Mouse (Mus musculus) C2C12 (cell line): ENCODE results near the gene Kcnh1. TPM values are rescaled to one million over a fixed set of nuclear protein-coding genes. Genes with fewer than 3 reads are reported as not detected.
A peak's percentile ranks its signal among the peaks of the same experiment; 100 is the strongest.

Source experiments
- H3K27me3 ChIP-seq: one replicate; pipeline ENCODE4 v1.6.1; 2011; ENCODE audit not compliant: control insufficient read depth, insufficient read depth, insufficient read length
- H3K36me3 ChIP-seq: one replicate; pipeline ENCODE4 v1.6.1; 2011; ENCODE audit not compliant: control insufficient read depth, insufficient read depth
- H3K4me3 ChIP-seq: one replicate; pipeline ENCODE4 v1.5.1; 2011; ENCODE audit warnings: mild to moderate bottlenecking, control low read depth; ENCODE audit not compliant: poor library complexity, insufficient read depth, severe bottlenecking
- H3K79me2 ChIP-seq: one replicate; pipeline ENCODE4 v1.6.1; 2011; ENCODE audit not compliant: control insufficient read depth, insufficient read depth
- H3K79me3 ChIP-seq: one replicate; pipeline ENCODE4 v1.6.1; 2011; ENCODE audit warnings: low read depth, control low read depth
- H3ac ChIP-seq: one replicate; pipeline ENCODE3; 2011; ENCODE audit warnings: low read depth; ENCODE audit not compliant: control insufficient read depth, insufficient read length
- CEBPB ChIP-seq: IDR thresholded peaks from one replicate; pipeline ENCODE4 v1.6.1; 2011; ENCODE audit warnings: low read depth, mild to moderate bottlenecking, control low read depth, moderate library complexity
- CTCF ChIP-seq: IDR thresholded peaks from one replicate; pipeline ENCODE4 v1.5.1; 2011; ENCODE audit not compliant: control insufficient read depth, insufficient read depth, insufficient read length
- FOSL1 ChIP-seq: IDR thresholded peaks from one replicate; pipeline ENCODE4 v1.8.0; 2011; ENCODE audit warnings: mild to moderate bottlenecking, low read length; ENCODE audit not compliant: poor library complexity, insufficient read depth, severe bottlenecking
- MAX ChIP-seq: IDR thresholded peaks from one replicate; pipeline ENCODE4 v1.6.1; 2011; ENCODE audit warnings: mild to moderate bottlenecking, control low read depth
- MYOD1 ChIP-seq: IDR thresholded peaks from one replicate; pipeline ENCODE4 v1.6.1; 2011; ENCODE audit warnings: low read depth; ENCODE audit not compliant: control insufficient read depth, insufficient read length
- MYOG ChIP-seq: IDR thresholded peaks from one replicate; pipeline ENCODE4 v1.6.1; 2011; ENCODE audit not compliant: control insufficient read depth, insufficient read length; ENCODE audit errors: extremely low read depth
- USF1 ChIP-seq: IDR thresholded peaks from one replicate; pipeline ENCODE4 v1.6.1; 2011; ENCODE audit warnings: low read depth, mild to moderate bottlenecking, control low read depth, moderate library complexity
- long read RNA-seq, 2 experiments: library from polyadenylated mRNA; unstranded; transcript quantifications; one replicate each; pipeline ENCODE4 v2.0.0; 2019 to 2020
- polyA plus RNA-seq: library from polyadenylated mRNA; unstranded; fragments of >200 nt; fragmentation: generic; extraction: Trizol; gene quantifications from one replicate; pipeline ENCODE4 v1.2.1, GENCODE M21; 2012; ENCODE audit warnings: missing spikeins

The Kcnh1 gene
- polyA plus RNA-seq, result 0.04 TPM
- long read RNA-seq, experiment 1, result 0 reads
- long read RNA-seq, experiment 2, full-length matches to known transcripts, result 1 of 1 reads
- long read RNA-seq, experiment 2, partial matches to known transcripts, result 0 of 1 reads
- long read RNA-seq, experiment 2, other reads (novel, unspliced or antisense), result 0 of 1 reads

- Histone ChIP-seq H3K79me2 (no peaks in the 10 kb centered on the region), H3ac (no peak within 1 kb of the TSS), H3K27me3 (peaks cover 17% of the 10 kb centered on the region), H3K4me3 (no peak within 1 kb of the TSS), H3K36me3 (no peaks in the 10 kb centered on the region), H3K79me3 (no peaks in the 10 kb centered on the region)
- TF ChIP-seq USF1 (no peak), CEBPB (no peak), MYOG (no peak), MAX (no peak), FOSL1 (no peak), CTCF (peak; percentile 97)
These were observed at the start of gene Kcnh1 for GRCm38 (mm10) chr1:192190508-192191321. TSS of gene Kcnh1 (plus strand) at chr1:192190774.

DNA sequence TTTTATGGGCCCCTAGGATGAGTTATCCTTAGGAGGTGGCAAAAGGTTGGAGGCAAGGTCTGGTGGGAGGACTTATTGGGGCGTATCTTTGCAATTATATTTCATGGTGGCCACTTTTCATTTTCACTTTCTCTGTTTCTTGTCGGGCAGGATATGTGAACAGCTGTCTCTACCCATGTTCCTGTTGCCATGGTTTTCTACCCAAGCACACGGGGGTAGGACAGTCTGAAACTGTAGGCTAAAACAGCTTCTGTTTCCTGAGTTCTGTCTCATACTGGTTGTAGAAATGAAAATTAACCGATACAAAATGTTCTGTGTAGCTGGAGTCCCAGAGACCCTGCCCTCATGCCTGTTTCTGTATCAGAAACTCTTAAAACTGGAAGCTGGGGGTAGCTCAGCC lies 39.4 kb upstream of the Kcnh1 start:
- H3K27me3 ChIP-seq, result no peaks in the 10 kb centered on the region
- H3K36me3 ChIP-seq, result no peaks in the 10 kb centered on the region
- no peak overlapping the region for H3K4me3 ChIP-seq
- no peaks in the 10 kb centered on the region for H3K79me3 ChIP-seq
- TF ChIP-seq FOSL1 (no peak), MYOD1 (no peak), CTCF (no peak), CEBPB (no peak)
- no peak overlapping the region for H3ac ChIP-seq
- H3K79me2 ChIP-seq, result no peaks in the 10 kb centered on the region

- Histone ChIP-seq H3K79me3 (no peaks in the 10 kb centered on the region), H3K36me3 (no peaks in the 10 kb centered on the region), H3K4me3 (no peak overlapping the region), H3K27me3 (no peaks in the 10 kb centered on the region), H3ac (no peak overlapping the region), H3K79me2 (no peaks in the 10 kb centered on the region)
- TF ChIP-seq MAX (no peak), USF1 (no peak), MYOG (no peak), FOSL1 (no peak), CTCF (no peak), CEBPB (no peak), MYOD1 (no peak)
These were observed 19.1 kb upstream of the Kcnh1 start for GRCm38 (mm10) chr1:192171477-192171876.

- Histone ChIP-seq H3K79me2 (no peaks in the 10 kb centered on the region), H3K36me3 (no peaks in the 10 kb centered on the region), H3K4me3 (no peak overlapping the region), H3K27me3 (no peaks in the 10 kb centered on the region), H3K79me3 (no peaks in the 10 kb centered on the region), H3ac (no peak overlapping the region)
- no peak for TF ChIP-seq MYOD1
These were observed 10.7 kb upstream of the Kcnh1 start for GRCm38 (mm10) chr1:192179877-192180276.

- Histone ChIP-seq H3K79me3 (no peaks in the 10 kb centered on the region), H3K27me3 (no peaks in the 10 kb centered on the region), H3ac (no peak overlapping the region), H3K79me2 (no peaks in the 10 kb centered on the region), H3K36me3 (no peaks in the 10 kb centered on the region), H3K4me3 (no peak overlapping the region)
- no peak for TF ChIP-seq CEBPB
- no peak for TF ChIP-seq MYOD1
- no peak for TF ChIP-seq MAX
- no peak for TF ChIP-seq MYOG
- no peak for TF ChIP-seq FOSL1
- TF ChIP-seq CTCF, result no peak
- TF ChIP-seq USF1, result no peak
These were observed 8.8 kb upstream of the Kcnh1 start for GRCm38 (mm10) chr1:192181696-192182257.

- Histone ChIP-seq H3K79me3 (no peaks in the 10 kb centered on the region), H3ac (no peak overlapping the region), H3K79me2 (no peaks in the 10 kb centered on the region), H3K36me3 (no peaks in the 10 kb centered on the region), H3K27me3 (peaks cover 17% of the 10 kb centered on the region), H3K4me3 (no peak overlapping the region)
- TF ChIP-seq MYOG, result no peak
- TF ChIP-seq MYOD1, result no peak
- TF ChIP-seq CTCF, result no peak
- TF ChIP-seq USF1, result no peak
- no peak for TF ChIP-seq MAX
- no peak for TF ChIP-seq CEBPB
- TF ChIP-seq FOSL1, result no peak
These were observed 1.5 kb upstream of the Kcnh1 start for GRCm38 (mm10) chr1:192189056-192189455.
